Mouse (Mus musculus): ENCODE data around the gene Srcap. TPM values are rescaled to one million over a fixed set of nuclear protein-coding genes. Genes with fewer than 3 reads are reported as not detected.

The Srcap gene
- total and polyA plus RNA-seq, 2 experiments from 2014 or later, result 30.4 to 31.7 TPM

- Histone ChIP-seq H3K36me3 (ENCODE audit: insufficient read depth, low read length) (peaks cover 10% of the 10 kb centered on the region), H3K9ac (replicated peaks; ENCODE audit: low read length, poor library complexity, severe bottlenecking) (peak within 1 kb of the TSS; percentile 72), H3K9me3 (ENCODE audit: low read length) (no peaks in the 10 kb centered on the region), H3K4me3 (ENCODE audit: low read depth, low read length) (peak within 1 kb of the TSS; percentile 64), H3K27ac (ENCODE audit: low read depth, low read length) (peak within 1 kb of the TSS; percentile 85), H3K4me1 (ENCODE audit: insufficient read depth, low read length) (0 out of 2 replicates have a peak, but pooled peaks cover 11% of the 10 kb centered on the region), H3K27me3 (ENCODE audit: insufficient read depth, low read length) (no peaks in the 10 kb centered on the region), H3K4me2 (ENCODE audit: low read depth, low read length, poor library complexity, severe bottlenecking) (peak within 1 kb of the TSS; percentile 88)
- ATAC-seq (ENCODE audit: low FRiP score) (peak; percentile 96), DNase-seq (ENCODE audit: low spot score) (peak; percentile 99)
- under 1% methylated on average over 17 of the region's 17 CpGs for WGBS
- TF ChIP-seq CTCF (IDR thresholded peaks at IDR 0.05), result 0 out of 2 replicates have a peak, but pooled peaks have one; percentile 15
Observed at GRCm38 (mm10) chr7:127572895-127573471, 61.2 kb downstream of the Srcap start, which contains the start of gene Phkg2. Phkg2 (plus strand) TSS chr7:127573340.

GRCm38 (mm10) chr7:127573503-127574008 lies 61.8 kb downstream of the Srcap start:
- Histone ChIP-seq H3K9ac (replicated peaks; ENCODE audit: low read length, poor library complexity, severe bottlenecking) (peak overlapping the region; percentile 72), H3K9me3 (ENCODE audit: low read length) (no peaks in the 10 kb centered on the region), H3K36me3 (ENCODE audit: insufficient read depth, low read length) (peaks cover 11% of the 10 kb centered on the region), H3K27me3 (ENCODE audit: insufficient read depth, low read length) (no peaks in the 10 kb centered on the region), H3K4me3 (ENCODE audit: low read depth, low read length) (peak overlapping the region; percentile 64), H3K27ac (ENCODE audit: low read depth, low read length) (peak overlapping the region; percentile 72), H3K4me2 (ENCODE audit: low read depth, low read length, poor library complexity, severe bottlenecking) (peak overlapping the region; percentile 88), H3K4me1 (ENCODE audit: insufficient read depth, low read length) (0 out of 2 replicates have a peak, but pooled peaks cover 11% of the 10 kb centered on the region)
- ATAC-seq (ENCODE audit: low FRiP score) (peak; percentile 75; the same call in 1 of the 2 replicates), DNase-seq (ENCODE audit: low spot score) (peak; percentile 7)
- no peak for TF ChIP-seq CTCF (IDR thresholded peaks at IDR 0.05)
- 3% methylated on average over 24 of the region's 28 CpGs for WGBS

DNA sequence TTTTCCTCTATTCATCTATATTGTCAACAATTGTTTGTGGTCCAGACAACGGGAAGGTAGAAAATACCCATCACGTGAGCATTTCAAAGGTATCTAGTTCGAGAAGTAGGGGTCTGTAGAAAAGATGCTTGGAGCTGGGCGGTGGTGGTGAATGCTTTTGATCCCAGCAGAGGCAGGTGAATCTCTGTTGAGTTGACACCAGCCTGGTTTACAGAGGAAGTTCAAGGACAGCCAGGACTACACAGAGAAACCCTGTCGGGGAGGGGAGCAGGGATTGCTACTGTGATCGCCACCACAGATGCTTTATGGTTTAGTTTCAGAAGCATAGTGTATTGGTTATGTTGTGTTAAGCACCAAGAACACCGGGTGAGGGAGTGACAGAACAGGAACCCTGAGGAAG lies 62.3 kb downstream of the Srcap start:
- DNase-seq (ENCODE audit: low spot score) (no peak), ATAC-seq (ENCODE audit: low FRiP score) (no peak)

GRCm38 (mm10) chr7:127583260-127583659 lies 71.5 kb downstream of the Srcap start:
- no peak overlapping the region for H3K27ac ChIP-seq (ENCODE audit: low read depth, low read length)

More for the DNA sequence above, 62.3 kb downstream of the Srcap start:
- 20% methylated on average over 7 of the region's 7 CpGs for WGBS
- Histone ChIP-seq H3K27ac (ENCODE audit: low read depth, low read length) (peak overlapping the region; percentile 72; the same call in 1 of the 2 replicates), H3K4me2 (ENCODE audit: low read depth, low read length, poor library complexity, severe bottlenecking) (peak overlapping the region; percentile 88), H3K4me1 (ENCODE audit: insufficient read depth, low read length) (0 out of 2 replicates have a peak, but pooled peaks cover 11% of the 10 kb centered on the region), H3K36me3 (ENCODE audit: insufficient read depth, low read length) (peaks cover 11% of the 10 kb centered on the region), H3K27me3 (ENCODE audit: insufficient read depth, low read length) (no peaks in the 10 kb centered on the region), H3K9ac (replicated peaks; ENCODE audit: low read length, poor library complexity, severe bottlenecking) (peak overlapping the region; percentile 72), H3K9me3 (ENCODE audit: low read length) (no peaks in the 10 kb centered on the region), H3K4me3 (ENCODE audit: low read depth, low read length) (peak overlapping the region; percentile 64)
- TF ChIP-seq CTCF (IDR thresholded peaks at IDR 0.05), result no peak

GRCm38 (mm10) chr7:127585031-127585430 lies 73.2 kb downstream of the Srcap start:
- H3K9ac ChIP-seq (replicated peaks; ENCODE audit: low read length, poor library complexity, severe bottlenecking), result no peak overlapping the region
- H3K4me2 ChIP-seq (ENCODE audit: low read depth, low read length, poor library complexity, severe bottlenecking), result no peak overlapping the region
- H3K4me3 ChIP-seq (ENCODE audit: low read depth, low read length), result no peak overlapping the region
- no peaks in the 10 kb centered on the region for H3K9me3 ChIP-seq (ENCODE audit: low read length)
- no peak for DNase-seq (ENCODE audit: low spot score)
- H3K27ac ChIP-seq (ENCODE audit: low read depth, low read length), result no peak overlapping the region
- H3K27me3 ChIP-seq (ENCODE audit: insufficient read depth, low read length), result no peaks in the 10 kb centered on the region
- no peak for TF ChIP-seq CTCF (IDR thresholded peaks at IDR 0.05)
- peaks cover 3% of the 10 kb centered on the region; the same call in 1 of the 2 replicates for H3K4me1 ChIP-seq (ENCODE audit: insufficient read depth, low read length)
- ATAC-seq (ENCODE audit: low FRiP score), result no peak
- 87% methylated on average over 7 of the region's 7 CpGs for WGBS
- peaks cover 24% of the 10 kb centered on the region for H3K36me3 ChIP-seq (ENCODE audit: insufficient read depth, low read length)

More at GRCm38 (mm10) chr7:127583260-127583659, 71.5 kb downstream of the Srcap start:
- DNase-seq (ENCODE audit: low spot score) (no peak), ATAC-seq (ENCODE audit: low FRiP score) (no peak)
- Histone ChIP-seq H3K4me3 (ENCODE audit: low read depth, low read length) (no peak overlapping the region), H3K4me2 (ENCODE audit: low read depth, low read length, poor library complexity, severe bottlenecking) (no peak overlapping the region), H3K27me3 (ENCODE audit: insufficient read depth, low read length) (no peaks in the 10 kb centered on the region), H3K36me3 (ENCODE audit: insufficient read depth, low read length) (peaks cover 30% of the 10 kb centered on the region), H3K9me3 (ENCODE audit: low read length) (no peaks in the 10 kb centered on the region), H3K9ac (replicated peaks; ENCODE audit: low read length, poor library complexity, severe bottlenecking) (no peak overlapping the region), H3K4me1 (ENCODE audit: insufficient read depth, low read length) (no peaks in the 10 kb centered on the region)
- 99% methylated on average over 6 of the region's 6 CpGs for WGBS
- no peak for TF ChIP-seq CTCF (IDR thresholded peaks at IDR 0.05)

DNA sequence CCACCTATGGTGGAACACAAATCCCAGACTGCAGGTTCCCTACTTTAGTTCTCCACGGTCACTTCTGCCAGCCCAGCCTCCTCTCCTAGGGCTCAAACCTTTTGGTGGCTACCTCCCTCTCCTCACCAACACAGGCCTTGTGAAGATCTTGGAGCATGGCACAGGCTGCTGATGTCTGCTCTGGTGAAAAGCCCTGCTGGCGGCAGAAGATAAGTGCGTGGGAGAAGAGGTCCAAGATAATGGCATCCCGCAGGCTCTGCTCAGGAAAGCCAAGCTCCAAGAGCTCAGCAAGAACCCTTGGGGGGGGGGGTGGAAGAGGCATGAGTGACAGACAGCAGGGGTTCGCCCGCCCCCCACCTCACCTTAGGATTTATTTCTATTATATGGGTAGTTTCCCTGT lies 74.4 kb downstream of the Srcap start:
- no peaks in the 10 kb centered on the region for H3K9me3 ChIP-seq (ENCODE audit: low read length)
- H3K4me1 ChIP-seq (ENCODE audit: insufficient read depth, low read length), result peaks cover 3% of the 10 kb centered on the region; the same call in 1 of the 2 replicates
- no peak for TF ChIP-seq CTCF (IDR thresholded peaks at IDR 0.05)
- WGBS, result 92% methylated on average over 6 of the region's 6 CpGs
- H3K4me3 ChIP-seq (ENCODE audit: low read depth, low read length), result no peak overlapping the region
- DNase-seq (ENCODE audit: low spot score) (no peak), ATAC-seq (ENCODE audit: low FRiP score) (no peak)
- peaks cover 28% of the 10 kb centered on the region for H3K36me3 ChIP-seq (ENCODE audit: insufficient read depth, low read length)
- no peaks in the 10 kb centered on the region for H3K27me3 ChIP-seq (ENCODE audit: insufficient read depth, low read length)
- H3K27ac ChIP-seq (ENCODE audit: low read depth, low read length), result no peak overlapping the region
- H3K9ac ChIP-seq (replicated peaks; ENCODE audit: low read length, poor library complexity, severe bottlenecking), result no peak overlapping the region
- no peak overlapping the region for H3K4me2 ChIP-seq (ENCODE audit: low read depth, low read length, poor library complexity, severe bottlenecking)

All from midbrain, postnatal 0 days (tissue).